In genomic region chr17:58748264-58748663, GRCm38 (mm10) we compare ENCODE assay signal across 26 mouse cellular contexts.
DNase-seq lines count a peak whose midpoint lies in the region; ATAC-seq lines count a peak whose summit lies in the region.
"Had no signal": no experiment of that assay in that cellular context is flagged by ENCODE, and none has a peak within 500 bp of the region (broad histone marks: within the 10 kb centered on the region; RNA-seq: fewer than 3 reads in every experiment).

No protein-coding gene starts in this region.

- H3K27ac ChIP-seq in forebrain, embryonic 13.5 days: no peak overlapping the region
- H3K27ac ChIP-seq in forebrain, embryonic 11.5 days (ENCODE audit: low read depth, low read length): no peak overlapping the region
- H3K27ac ChIP-seq in midbrain, embryonic 14.5 days (replicated peaks; ENCODE audit: low read depth, low read length): no peak overlapping the region
- H3K27ac ChIP-seq in midbrain, embryonic 10.5 days (replicated peaks): no peak overlapping the region
- H3K27ac ChIP-seq: heart, embryonic 13.5 days; hindbrain, embryonic 14.5 days; limb, embryonic 13.5 days; lung, embryonic 15.5 days had no signal

- H3K4me1 ChIP-seq in forebrain, embryonic 13.5 days: 0 out of 2 replicates have a peak, but pooled peaks cover 4% of the 10 kb centered on the region
- H3K4me1 ChIP-seq in forebrain, embryonic 11.5 days (replicated peaks; ENCODE audit: control insufficient read depth, insufficient read depth, low read length): no peaks in the 10 kb centered on the region
- H3K4me1 ChIP-seq in midbrain, embryonic 14.5 days (ENCODE audit: control insufficient read depth, insufficient read depth, low read length): no peaks in the 10 kb centered on the region
- H3K4me1 ChIP-seq in midbrain, embryonic 10.5 days: no peaks in the 10 kb centered on the region
- H3K4me1 ChIP-seq: heart, embryonic 13.5 days; limb, embryonic 13.5 days; lung, embryonic 15.5 days had no signal

- no peaks in the 10 kb centered on the region for H3K36me3 ChIP-seq in forebrain, embryonic 13.5 days (ENCODE audit: poor library complexity, severe bottlenecking)
- H3K36me3 ChIP-seq in forebrain, embryonic 11.5 days (ENCODE audit: control insufficient read depth, insufficient read depth, low read length): no peaks in the 10 kb centered on the region
- no peaks in the 10 kb centered on the region for H3K36me3 ChIP-seq in midbrain, embryonic 14.5 days (ENCODE audit: control insufficient read depth, insufficient read depth, low read length)
- H3K36me3 ChIP-seq in midbrain, embryonic 10.5 days: no peaks in the 10 kb centered on the region
- H3K36me3 ChIP-seq: heart, embryonic 13.5 days; limb, embryonic 13.5 days; lung, embryonic 15.5 days had no signal

- no peak overlapping the region for H3K4me3 ChIP-seq in forebrain, embryonic 13.5 days
- H3K4me3 ChIP-seq in forebrain, embryonic 11.5 days (ENCODE audit: low read depth, low read length): no peak overlapping the region
- H3K4me3 ChIP-seq in midbrain, embryonic 14.5 days (replicated peaks; ENCODE audit: low read depth, low read length): no peak overlapping the region
- H3K4me3 ChIP-seq in midbrain, embryonic 10.5 days: no peak overlapping the region
- H3K4me3 ChIP-seq: erythroblast, embryonic 14.5 days; heart, embryonic 13.5 days; limb, embryonic 13.5 days; lung, embryonic 15.5 days had no signal

- H3K9me3 ChIP-seq in forebrain, embryonic 13.5 days (replicated peaks): no peaks in the 10 kb centered on the region
- no peaks in the 10 kb centered on the region for H3K9me3 ChIP-seq in forebrain, embryonic 11.5 days (ENCODE audit: control insufficient read depth, low read length)
- H3K9me3 ChIP-seq in midbrain, embryonic 14.5 days (ENCODE audit: control insufficient read depth, low read length): no peaks in the 10 kb centered on the region
- H3K9me3 ChIP-seq in midbrain, embryonic 10.5 days (replicated peaks): no peaks in the 10 kb centered on the region
- H3K9me3 ChIP-seq: heart, embryonic 13.5 days; limb, embryonic 13.5 days; lung, embryonic 15.5 days had no signal

- no peak overlapping the region for H3K4me2 ChIP-seq in forebrain, embryonic 13.5 days
- H3K4me2 ChIP-seq in forebrain, embryonic 11.5 days (ENCODE audit: low read depth, low read length, severe bottlenecking): no peak overlapping the region
- H3K4me2 ChIP-seq in midbrain, embryonic 14.5 days (ENCODE audit: low read length): no peak overlapping the region
- H3K4me2 ChIP-seq: heart, embryonic 13.5 days; hindbrain, embryonic 14.5 days; limb, embryonic 13.5 days; liver, embryonic 11.5 days; lung, embryonic 15.5 days; midbrain, embryonic 11.5 days had no signal

- no peak overlapping the region for H3K9ac ChIP-seq in forebrain, embryonic 13.5 days
- no peak overlapping the region for H3K9ac ChIP-seq in forebrain, embryonic 11.5 days (ENCODE audit: low read length)
- no peak overlapping the region for H3K9ac ChIP-seq in midbrain, embryonic 14.5 days (replicated peaks; ENCODE audit: low read length)
- H3K9ac ChIP-seq: heart, embryonic 13.5 days; hindbrain, embryonic 14.5 days; limb, embryonic 13.5 days; lung, embryonic 15.5 days had no signal

- WGBS in forebrain, embryonic 13.5 days: 82% methylated on average over 3 of the region's 3 CpGs
- WGBS in forebrain, embryonic 11.5 days: 89% methylated on average over 3 of the region's 3 CpGs
- 73% methylated on average over 3 of the region's 3 CpGs for WGBS in midbrain, embryonic 14.5 days
- 89% methylated on average over 3 of the region's 3 CpGs for WGBS in midbrain, embryonic 10.5 days

- no peak for DNase-seq in forebrain, embryonic 11.5 days (ENCODE audit: low spot score)
- peak; percentile 6 for DNase-seq in layer of hippocampus, adult 11-12 months (ENCODE audit: low spot score)
- no peak for DNase-seq in layer of hippocampus, adult 9-10 months (ENCODE audit: low spot score)
- DNase-seq in midbrain, embryonic 14.5 days: peak; percentile 2
- DNase-seq in midbrain, embryonic 10.5 days (ENCODE audit: low spot score): no peak
- no peak for DNase-seq in kidney, adult 8-10 months
- DNase-seq in retina, embryonic 14.5 days (ENCODE audit: low spot score): no peak
- DNase-seq: adrenal gland, postnatal 10 days; gastrocnemius, postnatal 10 days; heart, postnatal 10 days; kidney, postnatal 14 days; retina, postnatal 1 day; spleen, adult 18-20 months; thymus, adult 2 months; thymus, postnatal 36 days had no signal

- H3K27me3 ChIP-seq in forebrain, embryonic 13.5 days: no peaks in the 10 kb centered on the region
- H3K27me3 ChIP-seq in forebrain, embryonic 11.5 days (ENCODE audit: control insufficient read depth, insufficient read depth, low read length): no peaks in the 10 kb centered on the region
- H3K27me3 ChIP-seq in midbrain, embryonic 14.5 days (ENCODE audit: control insufficient read depth, insufficient read depth, low read length): no peaks in the 10 kb centered on the region
- no peaks in the 10 kb centered on the region for H3K27me3 ChIP-seq in midbrain, embryonic 10.5 days (ENCODE audit: low read depth, poor library complexity, severe bottlenecking)
- H3K27me3 ChIP-seq: CH12.LX; heart, embryonic 13.5 days; limb, embryonic 13.5 days; lung, embryonic 15.5 days; Patski had no signal

- peak; percentile 70; the same call in 1 of the 2 replicates for ATAC-seq in forebrain, embryonic 13.5 days
- no peak for ATAC-seq in forebrain, embryonic 11.5 days (replicated peaks; ENCODE audit: low FRiP score)
- no peak for ATAC-seq in midbrain, embryonic 14.5 days (ENCODE audit: low FRiP score, low TSS enrichment)
- ATAC-seq: intestine, postnatal 0 days; Patski had no signal

Comparison
In these comparisons a context has a peak if more than half of its experiments do, and no peak if none do; other contexts are left out.
1. DNase-seq: peak in layer of hippocampus, adult 11-12 months (single experiment) and midbrain, embryonic 14.5 days (single experiment); none in forebrain, embryonic 11.5 days (single experiment), layer of hippocampus, adult 9-10 months (single experiment), midbrain, embryonic 10.5 days (single experiment), kidney, adult 8-10 months (0 of 2) and retina, embryonic 14.5 days (single experiment).